Mouse (Mus musculus): Measurements from ENCODE around the gene Slit3. TPM values are rescaled to one million over a fixed set of nuclear protein-coding genes. Genes with fewer than 3 reads are reported as not detected.

The Slit3 gene
- 73.9 and 79.7 TPM in 2 replicates for polyA plus RNA-seq (2012; rRNA removed; ENCODE audit: low replicate concordance)

DNA sequence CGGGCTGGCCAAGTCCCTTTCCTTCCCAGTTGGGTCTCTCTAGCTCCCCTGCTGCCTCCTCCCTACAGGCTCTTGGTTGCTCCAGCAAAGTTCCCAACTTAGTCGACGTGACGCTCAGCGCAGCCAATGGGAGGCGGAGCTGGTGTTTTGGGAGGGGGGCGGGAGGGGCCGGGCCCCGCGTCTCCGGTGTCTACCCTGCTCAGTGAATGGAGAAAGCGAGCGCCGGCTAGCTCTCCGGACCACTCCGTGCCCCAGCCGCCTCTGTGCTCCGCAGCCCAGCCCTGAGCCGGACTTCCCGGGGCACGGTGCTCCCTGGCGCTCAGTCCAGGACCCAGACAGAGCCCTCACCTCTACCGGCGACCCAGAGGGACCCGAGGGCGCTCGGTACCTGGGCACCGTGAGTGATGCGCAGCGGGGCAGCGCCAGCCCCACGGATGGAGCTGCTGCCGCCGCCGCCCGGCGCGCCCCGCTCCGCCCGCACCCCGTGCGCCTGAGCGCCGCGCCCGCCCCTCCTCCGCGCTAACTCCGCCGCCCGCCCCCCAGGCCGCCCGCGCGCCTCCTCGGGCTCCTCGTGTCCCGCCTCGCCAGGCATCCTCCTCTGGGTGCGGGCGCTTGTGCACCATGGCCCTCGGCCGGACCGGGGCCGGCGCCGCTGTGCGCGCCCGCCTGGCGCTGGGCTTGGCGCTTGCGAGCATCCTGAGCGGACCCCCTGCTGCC, at the start of gene Slit3:
Slit3 (plus strand) TSS at position 331 of the 717 bp plus-strand sequence.

Data from subcutaneous adipose tissue, adult 2 months (tissue).